Mouse (Mus musculus) forebrain, embryonic 10.5 days (tissue): ENCODE measurements around the gene 1700017B05Rik. TPM values are rescaled to one million over a fixed set of nuclear protein-coding genes. Genes with fewer than 3 reads are reported as not detected.
"Not testable (repeated sequence)": the region's sequence is repeated elsewhere in the genome, so short reads cannot be mapped to it uniquely, and the experiment has no call there.

Source experiments
- DNase-seq: peaks from one replicate; pipeline ENCODE4 v3.0.0-alpha.2; 2017; ENCODE audit warnings: low spot score; ENCODE audit errors: extremely low spot score
- H3K27ac ChIP-seq: fragments of 300-500 bp; sonication (generic); 2 replicates; pipeline ENCODE4 v1.5.1; 2016; ENCODE audit warnings: mild to moderate bottlenecking
- H3K27me3 ChIP-seq: fragments of 300-500 bp; sonication (generic); 2 replicates; pipeline ENCODE4 v1.6.1; 2016; ENCODE audit warnings: mild to moderate bottlenecking; ENCODE audit not compliant: poor library complexity, severe bottlenecking
- H3K36me3 ChIP-seq: fragments of 300-500 bp; sonication (generic); replicated peaks from 2 replicates; pipeline ENCODE4 v1.6.1; 2016; ENCODE audit warnings: mild to moderate bottlenecking, moderate library complexity
- H3K4me1 ChIP-seq: fragments of 300-500 bp; sonication (generic); 2 replicates; pipeline ENCODE4 v1.6.1; 2016
- H3K4me3 ChIP-seq: fragments of 300-500 bp; sonication (generic); 2 replicates; pipeline ENCODE4 v1.5.1; 2016; ENCODE audit warnings: mild to moderate bottlenecking, moderate library complexity
- H3K9me3 ChIP-seq: fragments of 300-500 bp; sonication (generic); 2 replicates; pipeline ENCODE4 v1.6.1; 2016; ENCODE audit warnings: mild to moderate bottlenecking, moderate library complexity
- WGBS: fragments of 180-500 bp; shearing (Covaris S2); methylation state at CpG from one replicate; pipeline ENCODE4 v1.1.7; 2016; 5-methylcytosine and 5-hydroxymethylcytosine counted together
- polyA plus RNA-seq: library from polyadenylated mRNA; unstranded; fragments of >200 nt; fragmentation: Nextera tagmentation; extraction: Ambion mirVana; gene quantifications from 2 replicates; pipeline ENCODE4 v1.2.1, GENCODE M21; 2016

Gene 1700017B05Rik
- 14.8 and 15.6 TPM in 2 replicates for polyA plus RNA-seq

DNA sequence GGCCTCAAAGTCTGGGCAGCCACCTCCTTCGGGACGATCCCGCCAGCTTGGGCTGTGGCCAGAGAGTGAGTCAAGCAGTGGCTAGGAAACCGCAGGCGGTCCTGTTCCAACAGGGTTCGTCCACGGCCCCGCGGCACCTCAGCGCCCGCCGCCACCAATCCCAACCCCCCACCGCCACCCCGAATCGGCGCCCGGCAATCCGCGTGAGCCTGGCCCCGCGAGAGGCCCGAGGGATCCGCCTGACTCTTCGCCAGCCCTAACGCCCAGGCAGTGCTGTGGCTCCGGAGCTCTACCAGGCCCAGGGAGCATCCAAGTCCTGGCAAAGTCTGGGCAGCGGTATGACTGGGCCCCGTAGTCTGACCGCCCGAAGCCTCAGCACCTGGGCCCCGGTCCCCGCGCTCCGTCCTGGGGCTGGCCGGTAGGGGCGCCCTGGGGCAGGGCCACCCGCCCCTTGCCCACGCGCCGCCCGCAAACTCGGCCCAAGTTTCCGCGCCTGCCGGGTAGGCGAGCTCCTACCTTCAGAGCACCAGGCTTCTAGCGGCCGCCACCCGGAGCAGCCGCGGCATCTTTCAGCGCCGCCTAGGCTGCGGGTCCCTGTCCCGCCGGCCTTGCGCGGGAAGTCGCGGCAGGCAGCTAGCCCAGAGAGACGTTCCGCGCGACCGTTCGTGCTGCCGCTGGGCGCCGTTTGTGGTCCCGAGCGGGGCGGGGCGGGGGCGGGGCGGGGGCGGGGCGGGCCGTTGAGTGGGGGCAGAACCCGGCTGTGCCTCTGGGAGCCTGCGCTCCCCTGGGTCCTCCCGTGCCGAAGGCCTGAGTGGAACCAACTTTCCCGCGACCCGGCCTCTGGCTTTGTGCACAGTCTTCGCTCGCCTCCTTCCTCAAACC, at the start of gene 1700017B05Rik:
Gene 1700017B05Rik, minus strand, starts transcription at position 700 of the 882 bp plus-strand sequence.
- Histone ChIP-seq H3K4me3 (peak within 1 kb of the TSS; percentile 92), H3K27ac (peak within 1 kb of the TSS; percentile 93), H3K36me3 (peaks cover 18% of the 10 kb centered on the region), H3K4me1 (peaks cover 67% of the 10 kb centered on the region), H3K9me3 (no peaks in the 10 kb centered on the region), H3K27me3 (peaks cover 54% of the 10 kb centered on the region)
- DNase-seq, result peak; percentile 78
- 0% methylated on average over 87 of the region's 87 CpGs for WGBS

DNA sequence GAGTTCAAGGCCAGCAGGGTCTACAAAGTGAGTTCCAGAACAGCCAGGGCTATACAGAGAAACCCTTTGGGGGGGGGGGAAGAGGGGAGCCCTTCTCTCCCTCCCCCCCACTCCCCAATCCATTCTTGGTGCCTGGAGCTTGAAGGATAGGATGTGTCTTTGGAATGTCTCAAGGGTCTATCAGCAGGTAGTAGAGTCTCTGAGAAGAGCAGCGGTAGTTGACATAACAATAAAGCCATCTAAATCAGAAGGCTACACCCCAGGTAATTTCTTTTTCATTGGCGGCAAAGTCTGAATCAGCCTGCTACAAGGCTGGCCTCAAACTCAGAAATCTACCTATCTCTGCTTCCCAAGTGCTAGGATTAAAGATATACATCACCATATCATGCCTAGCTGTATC, 48.5 kb upstream of the 1700017B05Rik start:
- H3K27me3 ChIP-seq, result no peaks in the 10 kb centered on the region
- DNase-seq, result no peak
- no peaks in the 10 kb centered on the region for H3K36me3 ChIP-seq
- WGBS, result 85% methylated on average over 2 of the region's 2 CpGs
- no peaks in the 10 kb centered on the region for H3K9me3 ChIP-seq
- H3K27ac ChIP-seq, result no peak overlapping the region
- no peaks in the 10 kb centered on the region for H3K4me1 ChIP-seq
- no peak overlapping the region for H3K4me3 ChIP-seq

DNA sequence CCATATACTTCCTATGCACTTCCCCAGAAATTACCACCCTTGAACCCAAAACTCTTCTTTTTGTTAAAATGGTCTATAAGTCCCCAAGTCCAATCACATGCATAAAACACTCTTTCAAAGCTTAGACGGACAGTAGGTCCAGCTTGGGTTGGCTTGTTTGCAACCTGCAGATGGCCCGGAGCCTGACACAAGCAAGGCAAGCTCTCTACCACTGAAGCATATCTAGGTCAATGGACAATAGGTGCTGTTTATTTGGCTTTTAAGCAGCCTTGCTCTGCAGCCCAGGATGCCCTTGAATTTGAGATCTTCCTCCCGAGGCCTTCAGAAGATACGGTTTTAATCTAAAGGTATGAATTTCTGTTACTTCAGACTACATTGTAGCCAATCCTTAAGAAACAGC, 46.9 kb upstream of the 1700017B05Rik start:
- WGBS, result 87% methylated on average over 4 of the region's 4 CpGs
- H3K36me3 ChIP-seq, result no peaks in the 10 kb centered on the region

GRCm38 (mm10) chr9:57307456-57307855, 45.0 kb upstream of the 1700017B05Rik start:
- Histone ChIP-seq H3K9me3 (no peaks in the 10 kb centered on the region), H3K27ac (no peak overlapping the region), H3K27me3 (no peaks in the 10 kb centered on the region), H3K4me1 (no peaks in the 10 kb centered on the region), H3K36me3 (no peaks in the 10 kb centered on the region), H3K4me3 (no peak overlapping the region)
- 82% methylated on average over 4 of the region's 4 CpGs for WGBS
- DNase-seq, result no peak

More for the DNA sequence above, 46.9 kb upstream of the 1700017B05Rik start:
- no peaks in the 10 kb centered on the region for H3K9me3 ChIP-seq
- no peaks in the 10 kb centered on the region for H3K27me3 ChIP-seq
- no peak for DNase-seq
- no peak overlapping the region for H3K4me3 ChIP-seq
- no peaks in the 10 kb centered on the region for H3K4me1 ChIP-seq
- H3K27ac ChIP-seq, result no peak overlapping the region

GRCm38 (mm10) chr9:57304716-57305115, 42.3 kb upstream of the 1700017B05Rik start:
- H3K4me1 ChIP-seq, H3K27me3 ChIP-seq, H3K9me3 ChIP-seq, H3K36me3 ChIP-seq, H3K4me3 ChIP-seq, DNase-seq, H3K27ac ChIP-seq: not testable (repeated sequence)
- 90% methylated on average over 4 of the region's 4 CpGs for WGBS

DNA sequence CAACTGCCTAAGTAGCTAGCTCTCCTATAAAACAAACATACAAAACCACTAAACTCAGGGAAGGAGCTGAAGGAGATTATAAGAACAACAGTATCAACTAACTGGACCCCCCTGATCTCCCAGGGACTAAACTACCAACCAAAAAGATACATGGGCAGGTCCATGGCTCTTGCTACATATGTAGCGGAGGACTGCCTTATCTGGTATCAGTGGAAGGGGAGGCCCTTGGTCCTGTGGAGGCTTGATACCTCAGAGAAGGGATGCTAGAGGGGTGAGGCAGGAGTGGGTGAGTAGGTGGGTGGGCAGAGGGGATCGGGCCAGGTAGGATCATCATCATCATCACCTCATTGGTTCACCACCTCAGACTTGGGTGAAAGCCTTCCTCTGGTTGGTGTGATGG, 41.8 kb upstream of the 1700017B05Rik start:
- no peaks in the 10 kb centered on the region for H3K36me3 ChIP-seq
- H3K27me3 ChIP-seq, result no peaks in the 10 kb centered on the region
- no peak for DNase-seq
- no peak overlapping the region for H3K4me3 ChIP-seq
- 96% methylated on average over 2 of the region's 2 CpGs for WGBS
- no peak overlapping the region for H3K27ac ChIP-seq
- H3K4me1 ChIP-seq, result no peaks in the 10 kb centered on the region
- H3K9me3 ChIP-seq, result no peaks in the 10 kb centered on the region

DNA sequence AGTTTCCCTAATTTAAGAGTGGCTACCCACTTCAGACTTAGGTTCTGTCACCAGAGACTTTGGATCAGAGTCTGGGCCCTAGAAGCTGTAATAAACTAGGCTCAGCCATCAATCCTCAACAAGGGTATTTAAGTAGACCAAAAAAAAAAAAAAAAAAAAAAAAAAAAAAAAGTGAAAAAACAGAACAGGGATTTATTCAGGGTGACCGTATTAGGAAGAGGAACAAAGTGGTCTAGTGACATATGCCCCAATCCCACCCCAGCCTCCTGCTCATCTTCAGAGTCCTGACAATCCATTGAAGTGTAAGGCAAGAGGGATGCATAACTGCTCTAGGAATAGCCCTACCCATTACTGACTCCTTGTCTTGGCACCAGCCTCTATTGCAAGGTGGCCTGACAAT, 40.9 kb upstream of the 1700017B05Rik start:
- H3K27me3 ChIP-seq, result no peaks in the 10 kb centered on the region
- no peak overlapping the region for H3K4me3 ChIP-seq
- H3K9me3 ChIP-seq, result no peaks in the 10 kb centered on the region
- H3K36me3 ChIP-seq, result no peaks in the 10 kb centered on the region
- DNase-seq, result no peak
- H3K4me1 ChIP-seq, result no peaks in the 10 kb centered on the region
- WGBS, result 100% methylated on average over 1 of the region's 1 CpGs
- no peak overlapping the region for H3K27ac ChIP-seq

- no peak overlapping the region for H3K27ac ChIP-seq
- H3K27me3 ChIP-seq, result no peaks in the 10 kb centered on the region
- H3K4me3 ChIP-seq, result no peak overlapping the region
- H3K4me1 ChIP-seq, result peaks cover 5% of the 10 kb centered on the region
- WGBS, result 89% methylated on average over 2 of the region's 2 CpGs
- no peaks in the 10 kb centered on the region for H3K36me3 ChIP-seq
- no peaks in the 10 kb centered on the region for H3K9me3 ChIP-seq
- no peak for DNase-seq
Measured at GRCm38 (mm10) chr9:57300825-57301224, 38.4 kb upstream of the 1700017B05Rik start.

DNA sequence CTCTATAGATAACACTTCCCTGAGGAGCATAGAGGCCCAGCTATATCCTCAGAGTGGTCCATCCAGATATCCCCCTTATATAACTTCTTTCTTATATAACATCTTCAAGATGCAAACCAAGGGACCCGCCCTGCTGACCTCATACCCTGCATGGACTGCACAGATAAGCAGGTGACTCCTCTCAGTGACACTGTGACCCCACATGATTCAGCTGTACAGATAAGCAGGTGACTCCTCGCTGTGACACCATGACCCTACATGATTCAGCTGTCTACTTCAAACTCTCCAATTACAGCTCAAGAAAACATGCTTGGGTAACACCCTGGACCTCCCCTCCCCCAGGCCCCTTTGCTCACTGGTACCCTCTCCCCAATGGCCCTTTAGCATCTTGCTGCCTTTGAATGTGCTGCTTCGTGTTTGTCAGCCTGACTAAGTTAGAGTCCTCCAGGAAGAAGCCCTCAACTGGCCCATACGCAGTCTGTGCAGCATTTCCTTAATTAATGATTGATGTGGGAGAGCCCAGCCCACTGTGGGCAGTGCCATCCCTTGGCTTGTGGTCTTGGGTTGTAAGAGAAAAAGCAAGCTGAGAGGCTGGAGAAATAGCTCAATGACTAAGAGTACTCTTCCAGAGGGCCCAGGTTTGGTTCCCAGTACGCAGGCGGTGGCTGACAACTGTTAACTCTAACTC, 37.5 kb upstream of the 1700017B05Rik start:
- no peak for DNase-seq
- 84% methylated on average over 6 of the region's 6 CpGs for WGBS
- Histone ChIP-seq H3K4me3 (no peak overlapping the region), H3K27me3 (no peaks in the 10 kb centered on the region), H3K9me3 (no peaks in the 10 kb centered on the region), H3K4me1 (peaks cover 5% of the 10 kb centered on the region), H3K27ac (no peak overlapping the region), H3K36me3 (no peaks in the 10 kb centered on the region)

GRCm38 (mm10) chr9:57297938-57298337, 35.5 kb upstream of the 1700017B05Rik start:
- no peak overlapping the region for H3K27ac ChIP-seq
- no peak overlapping the region for H3K4me3 ChIP-seq
- no peak for DNase-seq
- 95% methylated on average over 2 of the region's 2 CpGs for WGBS
- peaks cover 5% of the 10 kb centered on the region for H3K4me1 ChIP-seq
- no peaks in the 10 kb centered on the region for H3K36me3 ChIP-seq
- no peaks in the 10 kb centered on the region for H3K27me3 ChIP-seq
- no peaks in the 10 kb centered on the region for H3K9me3 ChIP-seq

- Histone ChIP-seq H3K36me3 (no peaks in the 10 kb centered on the region), H3K27me3 (no peaks in the 10 kb centered on the region), H3K27ac (no peak overlapping the region), H3K4me1 (peaks cover 5% of the 10 kb centered on the region), H3K4me3 (no peak overlapping the region), H3K9me3 (no peaks in the 10 kb centered on the region)
- 66% methylated on average over 8 of the region's 8 CpGs for WGBS
- DNase-seq, result no peak
Measured at GRCm38 (mm10) chr9:57296277-57296676, 33.9 kb upstream of the 1700017B05Rik start.

DNA sequence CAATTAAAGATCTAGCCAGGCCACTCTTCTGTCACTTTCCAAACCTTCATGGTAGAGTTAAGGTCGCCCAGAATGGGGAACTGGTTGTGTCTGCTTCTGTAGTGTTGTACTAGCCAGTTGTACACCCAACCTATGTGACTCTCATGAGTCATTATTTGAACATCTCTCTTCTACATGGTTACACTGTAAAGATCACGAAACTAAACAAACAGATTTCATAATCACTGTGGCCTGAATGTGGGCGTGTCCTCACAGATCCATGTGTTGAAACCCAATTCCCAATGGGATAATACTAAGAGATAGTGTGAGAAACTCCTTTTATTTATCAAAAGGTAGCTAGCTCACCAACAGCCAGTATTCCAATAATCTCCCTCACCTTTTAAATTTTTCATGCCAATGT, 33.3 kb upstream of the 1700017B05Rik start:
- no peaks in the 10 kb centered on the region for H3K36me3 ChIP-seq
- H3K4me3 ChIP-seq, result no peak overlapping the region
- no peaks in the 10 kb centered on the region for H3K27me3 ChIP-seq
- H3K27ac ChIP-seq, result no peak overlapping the region
- 84% methylated on average over 3 of the region's 3 CpGs for WGBS
- no peaks in the 10 kb centered on the region for H3K9me3 ChIP-seq
- H3K4me1 ChIP-seq, result peaks cover 5% of the 10 kb centered on the region
- no peak for DNase-seq

GRCm38 (mm10) chr9:57294905-57295304, 32.5 kb upstream of the 1700017B05Rik start:
- no peak for DNase-seq
- no peaks in the 10 kb centered on the region for H3K9me3 ChIP-seq
- no peak overlapping the region for H3K4me3 ChIP-seq
- H3K36me3 ChIP-seq, result no peaks in the 10 kb centered on the region
- WGBS, result 82% methylated on average over 3 of the region's 3 CpGs
- no peak overlapping the region for H3K27ac ChIP-seq
- peaks cover 5% of the 10 kb centered on the region for H3K4me1 ChIP-seq
- no peaks in the 10 kb centered on the region for H3K27me3 ChIP-seq
